Mouse (Mus musculus) neural tube, embryonic 11.5 days (tissue): ENCODE measurements at regions not wholly inside any gene's neighbourhood (a gene's known extent, or its start where the extent isn't known, plus 50 kb on each side); places are given as distances from the start of the nearest gene placed in this dataset.
A peak's percentile ranks its signal among the peaks of the same experiment; 100 is the strongest.

Experiments used
- ATAC-seq: fragments of 200-750 bp; cut with Nextera tagmentation; 2 replicates; pipeline ENCODE4 v1.8.0; 2017; ENCODE audit warnings: moderate number of reproducible peaks, mild to moderate bottlenecking, moderate TSS enrichment, moderate library complexity; ENCODE audit not compliant: insufficient read depth, low FRiP score, low TSS enrichment
- DNase-seq: peaks from one replicate; pipeline ENCODE4 v3.0.0-alpha.2; 2015; ENCODE audit warnings: low spot score
- H3K27ac ChIP-seq: fragments of 300-500 bp; sonication (generic); 2 replicates; pipeline ENCODE4 v1.5.1; 2014; ENCODE audit warnings: low read depth, mild to moderate bottlenecking, low read length
- H3K27me3 ChIP-seq: fragments of 300-500 bp; sonication (generic); 2 replicates; pipeline ENCODE4 v1.6.1; 2014; ENCODE audit warnings: mild to moderate bottlenecking, low read length, mixed read lengths; ENCODE audit not compliant: control insufficient read depth, insufficient read depth
- H3K36me3 ChIP-seq: fragments of 300-500 bp; sonication (generic); 2 replicates; pipeline ENCODE4 v1.6.1; 2014; ENCODE audit warnings: mild to moderate bottlenecking, low read length, moderate library complexity, mixed read lengths; ENCODE audit not compliant: control insufficient read depth, insufficient read depth
- H3K4me1 ChIP-seq: fragments of 300-500 bp; sonication (generic); 2 replicates; pipeline ENCODE4 v1.6.1; 2014; ENCODE audit warnings: low read length, mixed read lengths; ENCODE audit not compliant: control insufficient read depth, insufficient read depth
- H3K4me2 ChIP-seq: fragments of 300-500 bp; sonication (generic); 2 replicates; pipeline ENCODE4 v1.6.1; 2014; ENCODE audit warnings: low read depth, mild to moderate bottlenecking, moderate library complexity
- H3K4me3 ChIP-seq: fragments of 300-500 bp; sonication (generic); 2 replicates; pipeline ENCODE4 v1.5.1; 2014; ENCODE audit warnings: low read depth, low read length
- H3K9ac ChIP-seq: fragments of 300-500 bp; sonication (generic); 2 replicates; pipeline ENCODE4 v1.6.1; 2014; ENCODE audit warnings: mild to moderate bottlenecking, low read length
- H3K9me3 ChIP-seq: fragments of 300-500 bp; sonication (generic); 2 replicates; pipeline ENCODE4 v1.6.1; 2016; ENCODE audit warnings: low read length; ENCODE audit not compliant: control insufficient read depth
- WGBS: fragments of 180-500 bp; shearing (Covaris S2); extraction: QIAGEN DNeasy Blood & Tissue Kit; methylation state at CpG from one replicate; pipeline ENCODE4 v1.1.7; 2014; 5-methylcytosine and 5-hydroxymethylcytosine counted together

- Histone ChIP-seq H3K4me1 (no peaks in the 10 kb centered on the region), H3K9ac (no peak overlapping the region), H3K9me3 (no peaks in the 10 kb centered on the region), H3K36me3 (no peaks in the 10 kb centered on the region), H3K4me2 (no peak overlapping the region), H3K4me3 (no peak overlapping the region), H3K27ac (no peak overlapping the region), H3K27me3 (no peaks in the 10 kb centered on the region)
- DNase-seq (no peak), ATAC-seq (no peak)
- WGBS = 91% methylated on average over 6 of the region's 6 CpGs
These were observed 187.2 kb downstream of the Ifng start for GRCm38 (mm10) chr10:118628000-118628399.

DNA sequence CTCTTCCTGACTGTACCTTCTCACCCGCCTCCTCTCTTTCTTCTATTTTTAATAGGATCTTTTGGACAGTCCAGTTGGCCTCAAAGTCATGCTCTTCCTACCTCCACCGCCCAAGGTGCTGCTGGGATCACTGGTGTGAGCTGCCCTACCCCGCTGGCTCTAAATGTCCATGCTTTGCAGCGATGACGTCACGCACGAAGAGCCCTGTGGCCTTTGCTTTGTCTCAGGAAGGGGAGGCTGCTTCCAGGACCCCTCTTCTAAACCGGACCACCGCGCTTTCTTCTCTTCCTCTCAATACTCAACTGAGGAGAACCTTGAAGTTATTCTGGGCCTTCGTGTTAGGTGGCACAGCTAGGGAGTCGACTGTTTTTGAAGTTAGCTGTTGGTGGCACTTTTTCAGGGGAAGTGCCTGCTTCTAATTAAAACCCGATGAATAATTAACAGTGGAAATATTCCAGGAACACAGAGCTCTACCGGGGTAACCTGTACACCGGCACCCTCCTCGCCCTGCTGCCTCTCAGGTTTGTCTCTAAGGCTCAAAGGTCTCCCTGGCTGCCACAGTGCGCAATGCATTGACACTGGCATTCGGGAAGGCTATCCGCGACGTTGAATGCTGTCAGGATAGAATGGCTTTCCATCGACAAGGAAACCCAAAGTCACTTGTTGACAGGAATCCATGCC, 188.7 kb downstream of the Ifng start:
- H3K27ac ChIP-seq = no peak overlapping the region
- H3K4me3 ChIP-seq = no peak overlapping the region
- H3K36me3 ChIP-seq = no peaks in the 10 kb centered on the region
- no peak for ATAC-seq
- H3K9ac ChIP-seq = no peak overlapping the region
- no peak overlapping the region for H3K4me2 ChIP-seq
- H3K9me3 ChIP-seq = no peaks in the 10 kb centered on the region
- no peak for DNase-seq
- no peaks in the 10 kb centered on the region for H3K27me3 ChIP-seq
- WGBS = 95% methylated on average over 22 of the region's 22 CpGs
- H3K4me1 ChIP-seq = no peaks in the 10 kb centered on the region

- Histone ChIP-seq H3K27me3 (no peaks in the 10 kb centered on the region), H3K27ac (no peak overlapping the region), H3K4me2 (no peak overlapping the region), H3K4me1 (no peaks in the 10 kb centered on the region), H3K9ac (no peak overlapping the region), H3K36me3 (no peaks in the 10 kb centered on the region), H3K9me3 (no peaks in the 10 kb centered on the region), H3K4me3 (no peak overlapping the region)
- ATAC-seq (no peak), DNase-seq (no peak)
- WGBS = 93% methylated on average over 1 of the region's 1 CpGs
These were observed 190.9 kb downstream of the Ifng start for GRCm38 (mm10) chr10:118631786-118632185.

DNA sequence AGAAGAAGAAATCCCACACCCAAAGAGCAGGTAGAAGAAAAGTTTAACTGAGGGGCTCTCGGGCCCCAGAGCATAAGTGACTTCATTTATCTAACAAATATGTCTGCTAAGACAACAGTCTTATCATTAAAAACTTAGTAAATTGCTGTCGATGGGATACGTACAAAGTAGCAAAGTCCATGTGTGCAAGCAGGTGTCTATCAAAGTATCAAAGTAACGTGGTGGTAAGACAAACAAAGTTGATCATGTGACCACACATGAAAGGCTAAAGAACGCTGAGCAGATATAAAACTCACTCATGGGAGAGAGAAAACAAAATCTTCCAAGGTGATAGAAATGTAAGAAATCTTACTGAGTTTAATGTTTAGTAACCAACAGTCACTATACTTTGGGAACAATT, 191.3 kb downstream of the Ifng start:
- no peak overlapping the region for H3K27ac ChIP-seq
- no peak overlapping the region for H3K4me3 ChIP-seq
- ATAC-seq (no peak), DNase-seq (no peak)
- no peak overlapping the region for H3K9ac ChIP-seq
- no peaks in the 10 kb centered on the region for H3K9me3 ChIP-seq
- WGBS = 91% methylated on average over 5 of the region's 5 CpGs
- H3K27me3 ChIP-seq = no peaks in the 10 kb centered on the region
- H3K4me2 ChIP-seq = no peak overlapping the region
- no peaks in the 10 kb centered on the region for H3K36me3 ChIP-seq
- H3K4me1 ChIP-seq = no peaks in the 10 kb centered on the region

GRCm38 (mm10) chr10:118633429-118633828, 192.6 kb downstream of the Ifng start:
- Histone ChIP-seq H3K9ac (no peak overlapping the region), H3K36me3 (no peaks in the 10 kb centered on the region), H3K4me2 (no peak overlapping the region), H3K4me3 (no peak overlapping the region), H3K9me3 (no peaks in the 10 kb centered on the region), H3K27ac (no peak overlapping the region), H3K4me1 (no peaks in the 10 kb centered on the region), H3K27me3 (no peaks in the 10 kb centered on the region)
- no peak for ATAC-seq
- 82% methylated on average over 7 of the region's 7 CpGs for WGBS
- DNase-seq = no peak

DNA sequence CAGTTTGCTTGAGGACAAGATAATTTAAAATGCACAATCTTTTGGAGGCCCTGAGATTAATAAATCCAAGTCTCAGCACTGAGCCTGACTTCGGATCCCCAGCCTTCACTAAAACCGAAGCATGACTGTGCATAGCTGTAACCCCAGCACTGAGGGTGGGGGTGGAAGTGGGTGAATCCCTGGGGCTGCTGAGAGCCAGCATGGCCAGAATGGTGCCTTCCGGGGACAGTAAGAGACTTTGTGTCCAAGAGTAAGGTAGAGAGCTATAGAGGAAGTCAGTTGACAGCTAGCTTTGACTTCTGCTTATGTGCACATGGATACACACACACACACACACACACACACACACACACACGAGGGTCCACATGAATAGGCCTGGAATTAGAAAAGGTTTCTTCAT, 198.3 kb downstream of the Ifng start:
- H3K9ac ChIP-seq = no peak overlapping the region
- H3K4me3 ChIP-seq = no peak overlapping the region
- ATAC-seq (no peak), DNase-seq (no peak)
- peaks cover 2% of the 10 kb centered on the region; the same call in 1 of the 2 replicates for H3K4me1 ChIP-seq
- no peak overlapping the region for H3K4me2 ChIP-seq
- H3K27me3 ChIP-seq = no peaks in the 10 kb centered on the region
- no peaks in the 10 kb centered on the region for H3K36me3 ChIP-seq
- H3K9me3 ChIP-seq = no peaks in the 10 kb centered on the region
- no peak overlapping the region for H3K27ac ChIP-seq
- 85% methylated on average over 4 of the region's 4 CpGs for WGBS

DNA sequence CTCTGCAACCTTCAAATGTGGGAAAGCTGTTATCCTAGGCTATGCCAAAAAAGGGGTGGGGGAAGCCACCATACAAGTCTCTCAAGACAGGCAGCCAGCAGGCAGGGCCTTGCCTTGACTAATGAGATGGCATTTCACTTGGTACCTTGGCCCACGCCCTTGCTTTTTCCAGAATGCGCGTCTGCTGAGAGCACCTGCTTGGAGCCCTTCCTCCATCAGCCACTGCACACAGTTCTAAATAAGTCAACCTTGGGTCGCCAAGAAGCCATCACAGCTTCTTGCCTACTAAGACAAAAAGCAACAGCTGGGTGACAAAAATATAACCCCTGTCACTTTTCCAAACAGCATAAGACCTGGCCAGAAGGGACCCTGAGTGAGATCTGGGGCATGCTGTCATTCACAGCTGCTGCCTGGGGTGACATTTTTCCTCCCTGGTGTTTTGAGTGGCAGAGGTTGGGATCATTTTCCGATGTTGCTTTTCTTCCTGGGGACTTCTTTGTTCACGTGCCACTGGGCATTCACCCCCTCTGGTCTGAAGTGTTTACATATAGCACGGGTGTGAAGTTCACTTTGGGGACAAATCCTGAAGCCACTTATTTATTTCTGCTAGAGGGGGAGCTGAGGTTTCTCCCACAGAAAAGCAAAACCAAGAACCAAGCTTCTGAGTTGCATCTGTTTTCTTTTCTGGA, 199.4 kb downstream of the Ifng start:
- Histone ChIP-seq H3K4me3 (no peak overlapping the region), H3K27me3 (no peaks in the 10 kb centered on the region), H3K36me3 (no peaks in the 10 kb centered on the region), H3K9ac (no peak overlapping the region), H3K4me2 (no peak overlapping the region), H3K4me1 (peaks cover 2% of the 10 kb centered on the region; the same call in 1 of the 2 replicates), H3K27ac (no peak overlapping the region), H3K9me3 (no peaks in the 10 kb centered on the region)
- WGBS = 55% methylated on average over 7 of the region's 7 CpGs
- no peak for DNase-seq
- ATAC-seq = no peak

GRCm38 (mm10) chr10:118640810-118641427, 200.1 kb downstream of the Ifng start:
- Histone ChIP-seq H3K27ac (0 out of 2 replicates have a peak overlapping the region, but pooled peaks have one; percentile 27), H3K9me3 (no peaks in the 10 kb centered on the region), H3K4me2 (no peak overlapping the region), H3K4me3 (no peak overlapping the region), H3K27me3 (no peaks in the 10 kb centered on the region), H3K4me1 (peaks cover 2% of the 10 kb centered on the region; the same call in 1 of the 2 replicates), H3K36me3 (no peaks in the 10 kb centered on the region), H3K9ac (no peak overlapping the region)
- peak; percentile 65 for DNase-seq
- ATAC-seq = peak; percentile 62
- WGBS = 59% methylated on average over 12 of the region's 12 CpGs
